Comparison of ENCODE assay signal across 8 mouse cellular contexts in genomic region chr6:52011559-52012408, GRCm38 (mm10). TPM values are rescaled to one million over a fixed set of nuclear protein-coding genes. Genes with fewer than 3 reads are reported as not detected.
DNase-seq lines count a peak whose midpoint lies in the region; ATAC-seq and TF ChIP-seq lines count a peak whose summit lies in the region.

No protein-coding gene starts in this region.

- no peak for DNase-seq in kidney, postnatal 36 days
- DNase-seq in R1 (ENCODE audit: low read depth, low spot score), result peak; percentile 94
- DNase-seq in liver, embryonic 14.5 days (ENCODE audit: low read depth in 3 of 3, low spot score in 3 of 3), result peak in 1 of 3 experiments; percentile 22
- no peak for DNase-seq in adrenal gland, adult 8-10 months
- DNase-seq in testis, postnatal 10 days (ENCODE audit: low spot score), result no peak

- peak overlapping the region; percentile 62 for H3K9ac ChIP-seq in kidney, embryonic 15.5 days
- H3K9ac ChIP-seq in liver, embryonic 14.5 days (replicated peaks), result peak overlapping the region; percentile 45

- TF ChIP-seq EP300 in liver, embryonic 14.5 days (IDR thresholded peaks at IDR 0.05; ENCODE audit: low read depth), result no peak

- TF ChIP-seq CTCF in liver, embryonic 14.5 days (IDR thresholded peaks at IDR 0.05; ENCODE audit: low read depth), result no peak

- H3K27me3 ChIP-seq in kidney, embryonic 15.5 days, result peaks cover 31% of the 10 kb centered on the region
- H3K27me3 ChIP-seq in liver, embryonic 14.5 days (ENCODE audit: control insufficient read depth, insufficient read depth, low read length), result peaks cover 18% of the 10 kb centered on the region

- H3K4me3 ChIP-seq in kidney, embryonic 15.5 days (replicated peaks), result peak overlapping the region; percentile 71
- peak overlapping the region; percentile 58 to 77 for H3K4me3 ChIP-seq in liver, embryonic 14.5 days (ENCODE audit: insufficient read depth in 1 of 2, low read depth in 2 of 2, low read length in 2 of 2)

- H3K4me2 ChIP-seq in kidney, embryonic 15.5 days, result peak overlapping the region; percentile 78
- H3K4me2 ChIP-seq in liver, embryonic 14.5 days (ENCODE audit: low read depth), result peak overlapping the region; percentile 88

- H3K27ac ChIP-seq in kidney, embryonic 15.5 days, result peak overlapping the region; percentile 84
- H3K27ac ChIP-seq in liver, embryonic 14.5 days, result no peak overlapping the region

- ATAC-seq in kidney, embryonic 15.5 days (replicated peaks; ENCODE audit: low FRiP score), result peak; percentile 91
- ATAC-seq in granulocyte monocyte progenitor cell, adult 5-6 weeks (replicated peaks; ENCODE audit: poor library complexity, severe bottlenecking), result peak; percentile 67
- ATAC-seq in liver, embryonic 14.5 days (ENCODE audit: insufficient read depth), result peak; percentile 66
- peak; percentile 13; the same call in 1 of the 2 replicates for ATAC-seq in neutrophil, adult 5-6 weeks (ENCODE audit: extremely low read depth, insufficient number of reproducible peaks, low FRiP score, poor library complexity, severe bottlenecking)

- H3K9me3 ChIP-seq in kidney, embryonic 15.5 days (replicated peaks), result no peaks in the 10 kb centered on the region
- H3K9me3 ChIP-seq in liver, embryonic 14.5 days (ENCODE audit: control insufficient read depth, low read length), result no peaks in the 10 kb centered on the region

- peaks cover 15% of the 10 kb centered on the region for H3K4me1 ChIP-seq in kidney, embryonic 15.5 days
- H3K4me1 ChIP-seq in liver, embryonic 14.5 days (replicated peaks; ENCODE audit: control insufficient read depth in 2 of 2, insufficient read depth in 2 of 2, low read length in 1 of 2), result peaks cover 7 to 8% of the 10 kb centered on the region in 2 experiments

- 7% methylated on average over 26 of the region's 26 CpGs for WGBS in kidney, embryonic 15.5 days
- WGBS in liver, embryonic 14.5 days (ENCODE audit: insufficient replicate concordance), result 2% methylated on average over 26 of the region's 26 CpGs

- no peaks in the 10 kb centered on the region for H3K36me3 ChIP-seq in kidney, embryonic 15.5 days
- no peaks in the 10 kb centered on the region for H3K36me3 ChIP-seq in liver, embryonic 14.5 days (replicated peaks; ENCODE audit: control insufficient read depth, insufficient read depth, low read depth)

RNA-seq across cellular contexts. Expression of gene Skap2, which starts 0.6 kb away (rescaled TPM):
- 34.5 and 35.0 TPM in 2 replicates for polyA plus RNA-seq in kidney, embryonic 15.5 days (2015; fragmentation: Nextera tagmentation; extraction: Ambion mirVana)
- 83.9 and 91.6 TPM in 2 replicates for total RNA-seq in granulocyte monocyte progenitor cell, adult 5-6 weeks (2014; fragmentation: Nextera tagmentation)
- total RNA-seq in granulocyte monocyte progenitor cell, adult 5-6 weeks (2017), result 163 and 204 TPM in 2 replicates
- 5.4 and 10.1 TPM in 2 replicates for polyA plus RNA-seq in liver, embryonic 14.5 days (2012; rRNA removed)
- 18.4 and 19.4 TPM in 2 replicates for polyA plus RNA-seq in liver, embryonic 14.5 days (2014; fragmentation: Nextera tagmentation; extraction: Ambion mirVana)
- total RNA-seq in neutrophil, adult 5-6 weeks (2017), result 348 and 404 TPM in 2 replicates
- total RNA-seq in adrenal gland, adult 8-10 months (2022), result 10 to 100 TPM; 43.7 to 73.2 (median 54.2) TPM

Comparison
In these comparisons a context has a peak if more than half of its experiments do, and no peak if none do; other contexts are left out.
1. ATAC-seq: peak in every context shown above with its lines; median percentile 91 in kidney, embryonic 15.5 days; 67 in granulocyte monocyte progenitor cell, adult 5-6 weeks; 66 in liver, embryonic 14.5 days; 13 in neutrophil, adult 5-6 weeks.